Mouse (Mus musculus) liver, adult (tissue): ENCODE data around the gene Ak6.

ENCODE experiments used
- GATA4 ChIP-seq: IDR thresholded peaks from 2 replicates; pipeline ENCODE4 v1.6.1; 2014; ENCODE audit warnings: mild to moderate bottlenecking, low read length; ENCODE audit not compliant: insufficient replicate concordance

Ak6 gene

DNA sequence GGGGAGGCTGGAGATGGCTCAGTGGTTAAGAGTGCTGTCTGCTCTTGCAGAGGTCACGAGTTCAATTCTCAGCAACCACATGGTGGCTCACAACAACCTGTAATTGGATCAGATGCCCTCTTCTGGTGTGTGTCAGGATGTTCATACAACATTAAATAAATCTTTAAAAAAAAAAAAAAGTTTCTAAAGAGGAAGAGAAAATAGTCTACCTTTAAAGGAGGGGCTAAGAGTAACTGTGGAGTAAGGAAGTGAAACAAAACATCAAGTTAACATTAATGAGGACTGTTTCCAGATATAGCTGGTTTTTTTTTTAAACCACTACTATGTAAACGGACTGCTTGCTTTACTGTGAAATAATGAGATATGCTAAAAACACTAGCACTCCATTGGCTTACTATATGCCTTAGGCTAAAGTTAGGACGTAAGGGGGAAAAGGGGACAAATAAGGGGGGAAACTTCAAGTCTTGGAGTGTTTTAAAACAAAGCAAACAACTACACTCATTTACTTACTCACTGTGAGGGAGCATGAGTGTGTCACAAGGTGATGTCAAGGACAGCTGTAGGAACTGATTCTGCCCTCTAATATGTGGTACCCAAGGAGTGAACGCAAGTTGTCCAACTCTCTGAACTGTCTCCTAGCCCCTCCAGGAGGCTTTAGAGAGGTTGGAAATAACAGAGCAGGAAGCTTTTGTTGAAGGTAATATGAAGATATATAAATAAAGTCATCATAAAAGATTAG is 8.1 kb upstream of the Ak6 start:
- no peak for TF ChIP-seq GATA4

- TF ChIP-seq GATA4: no peak
Measured at GRCm38 (mm10) chr13:100648223-100648622, 2.6 kb upstream of the Ak6 start.

DNA sequence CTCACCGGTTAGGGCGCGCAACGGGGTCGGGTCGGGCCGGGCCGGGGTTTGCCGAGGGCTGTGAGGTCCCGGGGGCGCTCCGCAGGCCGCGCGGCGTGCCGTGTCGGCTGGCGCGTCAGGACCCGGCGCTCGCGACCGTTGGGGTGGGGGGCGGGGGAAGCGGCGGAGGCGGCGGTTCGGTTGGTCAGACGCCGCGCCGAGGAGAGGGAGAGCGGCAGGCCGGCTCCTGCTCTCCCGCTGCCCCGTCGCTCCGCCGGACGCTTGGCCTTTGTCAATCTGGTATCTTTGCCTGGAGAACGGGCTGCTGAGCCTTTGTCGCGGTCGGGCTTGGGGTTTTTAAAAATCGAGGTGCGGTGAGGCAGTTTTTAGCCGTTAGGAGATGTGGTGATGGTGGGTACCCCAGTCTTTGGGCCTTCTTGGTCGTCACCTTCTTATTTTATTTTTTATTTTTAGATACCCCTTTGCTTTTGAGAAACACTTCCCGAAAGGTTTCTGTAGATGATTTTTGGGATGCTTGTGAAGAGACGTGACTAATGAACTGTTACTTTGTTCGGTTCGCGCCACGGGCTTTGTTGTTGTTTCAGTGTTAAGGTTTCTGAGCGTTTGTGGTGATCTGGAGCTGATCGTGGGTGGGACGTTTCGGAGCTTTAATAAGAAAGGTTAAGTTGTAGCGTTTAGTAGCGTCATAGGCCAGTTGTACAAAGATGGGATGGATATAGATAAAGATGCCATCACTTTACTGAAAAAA is 834 bp downstream of the Ak6 start, which contains the start of gene Taf9:
Taf9 (plus strand) TSS at position 141 of the 748 bp plus-strand sequence.
- no peak for TF ChIP-seq GATA4

DNA sequence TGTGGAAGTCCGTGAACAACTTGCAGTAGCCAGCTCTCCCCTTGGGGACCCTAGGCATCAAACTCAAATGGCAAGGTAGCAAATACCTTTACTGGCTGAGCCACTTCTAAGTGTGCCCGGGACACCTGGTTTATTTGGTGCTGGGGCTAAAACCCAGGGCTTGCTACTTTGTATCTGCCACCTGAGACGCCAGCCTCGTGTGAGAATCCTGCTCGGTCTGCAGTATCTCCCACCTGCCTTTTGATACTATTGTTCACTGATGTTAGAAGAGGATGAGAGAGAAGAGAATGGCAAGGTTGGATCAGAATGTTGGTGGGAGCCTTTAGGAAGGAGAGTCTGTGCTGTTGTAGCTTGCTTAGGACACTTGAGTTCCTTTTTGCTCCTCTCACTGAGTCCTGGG is 7.3 kb downstream of the Ak6 start:
- no peak for TF ChIP-seq GATA4

- TF ChIP-seq GATA4: no peak
Measured at GRCm38 (mm10) chr13:100659864-100660456, 9.2 kb downstream of the Ak6 start.

DNA sequence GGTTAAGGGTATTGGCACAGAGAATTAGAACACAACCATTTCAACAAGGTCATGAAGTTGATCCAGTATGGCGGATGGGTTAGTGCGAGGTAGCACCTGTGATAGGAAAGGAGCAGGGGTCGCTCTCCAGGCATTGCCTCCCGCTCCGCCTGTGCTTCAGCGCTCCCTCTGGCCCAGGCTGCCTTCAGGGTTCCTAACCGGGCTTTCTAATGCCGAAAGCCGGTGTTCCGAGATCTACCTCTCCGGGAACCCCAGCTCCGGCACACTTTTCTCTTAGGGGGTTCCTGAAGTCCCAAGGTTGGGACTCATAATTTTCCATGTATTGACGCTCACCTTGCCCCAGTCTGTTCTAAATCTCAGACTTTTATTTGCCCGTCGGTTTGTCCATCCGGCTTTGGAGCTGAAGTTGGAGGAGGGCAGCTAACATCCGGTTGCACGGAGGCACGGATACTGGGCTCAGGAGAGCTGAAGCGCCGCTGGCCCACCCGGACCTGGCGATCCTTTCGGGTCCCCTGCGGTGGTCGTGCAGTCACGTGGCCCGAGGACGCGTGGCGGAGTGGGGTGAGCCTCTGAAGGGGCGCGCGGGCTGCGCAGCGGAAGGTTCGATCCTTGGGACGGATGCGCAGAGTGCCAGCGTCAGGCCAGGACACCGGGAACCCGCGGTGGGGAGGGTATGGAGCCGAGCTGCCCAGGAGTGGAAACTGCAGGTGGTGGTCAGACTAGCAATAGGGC is 18.7 kb downstream of the Ak6 start, which contains the start of gene Ccdc125:
Ccdc125 (plus strand) TSS at position 427 of the 732 bp plus-strand sequence.
- no peak for TF ChIP-seq GATA4

- no peak for TF ChIP-seq GATA4
Measured at GRCm38 (mm10) chr13:100670181-100670741, 19.5 kb downstream of the Ak6 start.

DNA sequence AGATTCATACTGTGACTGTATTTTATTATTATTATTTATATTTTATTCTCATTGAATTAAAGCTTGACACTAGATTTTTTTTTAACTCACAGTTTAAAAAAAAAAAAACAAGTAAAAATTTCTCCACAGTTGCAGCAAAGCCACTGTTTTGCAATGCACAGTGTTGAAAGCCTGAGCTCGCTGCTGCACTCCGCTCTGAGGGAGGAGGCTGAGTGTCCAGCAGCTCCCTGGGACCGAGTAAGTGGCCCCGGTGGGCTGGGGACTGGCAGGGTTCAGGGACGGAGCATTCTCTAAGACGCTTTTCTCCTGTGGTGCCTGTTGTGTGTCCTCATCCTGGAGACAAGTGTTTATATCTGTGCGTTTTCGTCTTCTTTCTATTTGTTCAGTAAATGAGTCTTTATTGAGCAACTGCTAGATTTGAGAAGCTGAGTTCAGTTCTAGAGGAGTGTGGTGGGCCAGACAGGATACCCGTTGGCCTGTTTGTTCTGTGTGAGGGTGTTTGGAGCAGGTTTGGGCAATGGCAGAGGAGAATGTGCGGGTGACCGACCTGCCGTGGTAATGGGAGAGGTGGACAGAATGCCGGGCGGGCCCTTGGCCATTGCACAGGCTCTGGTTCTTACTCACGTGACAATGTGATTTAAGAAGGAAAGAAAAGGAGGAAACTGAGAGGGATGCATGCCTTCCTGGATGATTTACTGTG is 25.3 kb downstream of the Ak6 start:
- no peak for TF ChIP-seq GATA4

DNA sequence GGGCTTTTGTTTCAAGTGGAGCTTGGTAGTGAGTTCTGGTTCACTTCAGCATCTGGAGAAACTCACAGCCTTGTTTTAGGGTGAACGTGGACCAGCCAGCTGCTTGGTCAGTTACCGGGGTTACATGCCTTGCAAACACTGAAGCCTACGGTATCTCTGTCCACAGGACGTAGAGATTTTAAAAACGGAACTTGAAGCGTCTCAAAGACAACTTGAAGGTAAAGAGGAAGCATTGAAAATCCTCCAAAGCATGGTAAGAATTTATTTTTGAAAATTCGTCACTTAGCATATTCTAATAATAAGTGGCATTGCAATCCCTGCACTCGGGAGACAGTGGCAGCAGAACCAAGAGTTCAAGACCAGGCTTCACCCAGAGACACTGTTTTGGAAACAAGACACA is 30.8 kb downstream of the Ak6 start:
- TF ChIP-seq GATA4: no peak

DNA sequence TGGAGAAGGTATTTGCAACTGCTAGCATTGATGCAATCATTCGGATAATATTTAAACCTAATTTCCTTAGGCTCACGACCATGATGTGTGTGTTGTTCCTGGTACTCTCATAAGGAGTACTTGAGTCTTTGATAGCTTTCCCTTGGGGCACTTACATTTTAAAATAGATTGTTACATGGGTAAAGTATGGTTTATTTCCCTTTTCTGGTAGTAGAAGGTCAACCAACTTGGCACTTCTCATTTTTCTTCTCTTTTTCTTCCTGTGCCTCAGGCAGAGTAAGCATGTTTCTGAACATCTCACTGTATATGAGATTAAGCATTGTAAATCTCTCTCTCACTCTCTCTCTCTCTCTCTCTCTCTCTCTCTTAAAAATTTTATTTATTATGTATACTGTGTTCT is 32.1 kb downstream of the Ak6 start:
- no peak for TF ChIP-seq GATA4

- TF ChIP-seq GATA4: no peak
Measured at GRCm38 (mm10) chr13:100684355-100684754, 33.6 kb downstream of the Ak6 start.

DNA sequence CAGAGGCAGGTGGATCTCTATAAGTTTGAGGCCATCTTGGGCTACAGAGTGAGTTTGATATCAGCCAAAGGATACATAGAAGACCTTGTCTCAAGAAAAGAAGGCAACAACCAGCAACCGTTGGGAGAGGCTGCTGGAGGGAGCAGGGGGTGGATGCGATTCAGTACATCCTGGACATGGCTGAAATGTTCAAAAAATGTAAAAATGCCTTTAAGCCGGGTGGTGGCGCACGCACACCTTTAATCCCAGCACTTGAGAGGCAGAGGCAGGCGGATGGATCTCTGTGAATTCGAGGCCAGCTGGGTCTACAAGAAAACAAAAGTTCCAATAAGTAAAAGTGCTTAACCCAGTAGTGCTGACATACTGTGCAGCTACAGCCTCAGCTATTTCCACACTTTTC is 36.7 kb downstream of the Ak6 start:
- TF ChIP-seq GATA4: no peak

DNA sequence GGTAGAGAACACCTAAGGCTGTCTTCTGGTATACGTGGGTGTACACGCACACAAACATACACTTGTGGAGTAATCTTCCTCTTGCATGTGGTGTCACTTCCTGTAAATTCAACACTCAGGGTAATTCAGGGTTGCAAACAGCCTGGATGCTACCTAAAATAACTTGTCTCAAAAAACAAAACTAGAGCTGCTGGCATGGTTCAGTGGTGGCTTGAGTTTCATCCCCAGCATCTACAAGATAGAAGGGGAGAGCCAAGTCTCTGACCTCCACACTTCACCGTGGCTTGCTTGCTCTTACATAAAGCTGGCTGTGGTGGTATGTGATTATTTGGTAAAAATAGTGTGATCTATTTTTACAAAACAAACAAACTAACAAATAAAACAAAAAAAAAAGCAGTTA is 46.8 kb downstream of the Ak6 start:
- TF ChIP-seq GATA4: no peak

DNA sequence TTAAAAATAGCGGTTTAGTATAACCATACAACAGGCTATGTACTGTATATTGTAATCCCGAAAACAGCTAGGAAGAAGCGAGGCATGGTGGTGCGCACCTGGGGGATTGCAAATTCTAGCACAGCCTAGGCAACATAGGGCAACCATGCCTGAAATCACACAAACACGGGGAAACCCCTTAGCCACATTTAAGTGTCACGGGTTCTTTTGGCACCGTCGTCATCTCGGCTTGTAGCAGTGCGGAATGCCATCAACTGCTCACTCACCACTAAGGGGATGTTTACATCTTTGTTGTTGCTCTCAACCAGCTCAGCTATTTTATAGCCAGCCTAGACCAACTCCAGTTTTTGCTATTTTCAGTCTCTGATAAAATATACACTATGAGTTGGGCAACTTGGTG is 48.1 kb downstream of the Ak6 start:
- no peak for TF ChIP-seq GATA4

DNA sequence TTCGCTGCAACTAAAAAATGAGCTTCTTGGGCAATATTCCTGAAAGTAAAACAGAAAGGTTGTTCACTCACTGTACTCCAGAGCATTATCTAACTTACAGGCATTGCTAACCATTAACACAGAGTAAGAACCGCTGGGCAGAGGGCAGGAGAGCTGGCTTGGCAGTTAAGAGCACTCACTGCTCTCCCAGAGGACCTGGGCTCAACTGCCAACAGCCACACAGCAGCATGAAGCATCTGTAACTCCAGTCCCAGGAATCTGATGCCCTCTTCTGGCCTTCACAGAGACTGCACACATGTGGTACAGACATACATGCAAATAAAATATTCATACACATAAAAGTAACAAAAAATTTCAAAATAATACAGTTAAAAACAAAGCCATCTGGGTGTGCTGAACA is 52.7 kb downstream of the Ak6 start:
- TF ChIP-seq GATA4: no peak

DNA sequence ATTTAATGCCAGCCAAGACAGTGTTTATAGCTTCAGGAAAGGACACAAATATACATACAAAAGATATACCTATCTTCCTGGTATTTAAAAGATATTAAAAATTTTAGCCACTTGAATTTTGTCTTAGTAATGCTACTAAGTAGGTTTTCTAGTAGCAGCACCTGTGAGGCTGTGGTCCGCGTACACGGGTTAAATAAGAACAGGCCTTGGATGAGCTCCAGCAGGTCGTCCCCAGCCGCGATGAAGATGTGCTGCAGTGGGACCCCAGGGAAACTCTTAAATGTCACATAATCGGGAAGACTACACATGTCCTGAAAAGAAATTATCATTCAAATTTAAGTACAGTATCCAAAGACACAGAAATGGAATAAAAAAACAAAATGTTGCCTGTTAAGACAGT is 55.4 kb downstream of the Ak6 start:
- no peak for TF ChIP-seq GATA4
